Mouse (Mus musculus): ENCODE results near the gene Myom1. TPM values are rescaled to one million over a fixed set of nuclear protein-coding genes. Genes with fewer than 3 reads are reported as not detected.

Gene Myom1
- total RNA-seq, 1 experiment from 2014 or later: 1.8 TPM

DNA sequence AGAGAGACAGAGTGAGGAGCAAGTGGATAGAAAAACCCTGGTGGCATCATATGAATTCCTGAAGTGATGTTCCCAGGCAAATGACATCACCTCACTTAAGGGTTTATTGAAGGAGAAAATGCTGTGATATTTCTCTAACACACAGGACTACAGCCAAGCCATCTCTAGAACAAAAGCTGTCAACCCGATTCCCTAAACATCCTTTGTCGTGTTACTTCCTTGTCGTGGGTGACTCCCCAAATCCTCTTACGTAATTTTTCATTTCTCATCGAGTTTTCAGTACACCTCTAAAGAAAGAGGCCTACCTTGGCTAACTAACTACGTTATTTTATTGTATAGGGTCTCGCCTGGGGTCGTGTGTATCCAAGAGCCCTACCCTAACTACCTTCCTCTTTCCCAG lies 13.0 kb upstream of the Myom1 start:
- no peak for ATAC-seq (replicated peaks in 1 of 2; ENCODE audit: insufficient read depth in 1 of 2, low FRiP score in 2 of 2, low TSS enrichment in 1 of 2, low read depth in 1 of 2, poor library complexity in 2 of 2, severe bottlenecking in 2 of 2)

DNA sequence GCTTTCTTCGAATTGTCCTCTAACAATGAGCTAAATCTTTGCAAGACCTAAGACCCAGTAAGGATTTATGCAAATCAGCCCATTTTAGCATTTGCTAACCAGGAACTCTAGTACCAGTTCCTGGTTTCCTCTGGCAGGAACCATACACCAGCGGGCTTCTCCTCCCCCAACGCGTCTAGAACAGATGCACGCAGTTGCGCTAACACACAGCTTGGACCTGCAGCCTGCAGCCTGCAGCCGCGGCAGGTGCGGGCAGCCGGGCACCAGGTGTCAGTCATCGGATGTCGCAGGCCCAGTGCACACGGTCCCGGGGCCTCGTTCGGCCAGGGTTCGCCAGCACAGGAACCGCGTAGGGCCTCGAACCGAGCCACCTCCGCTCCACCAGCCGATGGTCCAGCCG lies 12.4 kb upstream of the Myom1 start:
- ATAC-seq (replicated peaks in 1 of 2; ENCODE audit: insufficient read depth in 1 of 2, low FRiP score in 2 of 2, low TSS enrichment in 1 of 2, low read depth in 1 of 2, poor library complexity in 2 of 2, severe bottlenecking in 2 of 2): peak; percentile 13 to 27

DNA sequence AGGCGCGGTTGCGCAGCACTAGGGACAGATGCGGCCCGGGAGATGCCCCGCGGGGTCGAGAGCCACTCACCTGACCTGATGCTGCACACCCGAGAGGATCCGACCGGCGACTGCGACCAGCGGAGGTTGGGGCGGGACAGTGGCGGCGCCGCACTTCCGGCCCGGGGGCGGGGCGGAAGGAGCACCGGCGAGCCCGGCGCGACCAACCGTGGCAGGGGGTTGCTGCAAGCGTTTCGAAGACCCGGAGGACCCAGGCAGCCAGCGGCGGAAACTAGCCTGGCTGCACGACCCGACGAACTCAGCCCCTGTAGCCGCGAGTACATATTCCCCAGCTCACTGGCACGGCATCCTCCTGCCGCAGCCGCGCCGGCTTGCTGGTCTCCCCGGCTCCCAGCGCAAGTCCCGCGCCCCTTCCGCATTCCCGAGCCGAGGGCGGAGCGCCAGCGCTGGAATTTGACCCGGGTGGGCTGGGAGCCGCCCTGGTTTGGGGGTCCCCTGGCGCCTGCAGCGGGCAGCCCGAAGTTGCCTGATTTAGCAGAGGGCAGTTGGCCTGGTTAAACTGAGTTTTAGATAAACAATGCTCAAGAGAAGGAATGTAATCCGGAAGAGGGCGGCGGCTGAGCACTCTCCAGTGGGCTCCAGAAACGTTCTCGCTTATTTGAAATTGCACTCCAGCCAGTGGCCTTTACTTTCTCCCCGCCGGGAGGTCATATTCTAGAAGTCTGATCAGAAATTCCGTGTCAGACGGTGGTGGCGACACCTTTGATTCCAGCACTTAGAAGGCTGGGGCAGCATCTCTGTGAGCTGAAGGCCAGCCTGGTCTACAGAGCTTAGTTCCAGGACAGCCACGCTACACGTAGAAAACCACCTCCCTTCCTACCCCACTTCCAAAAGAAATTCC lies 11.8 kb upstream of the Myom1 start:
- peak; percentile 18 to 55 for ATAC-seq (replicated peaks in 1 of 2; ENCODE audit: insufficient read depth in 1 of 2, low FRiP score in 2 of 2, low TSS enrichment in 1 of 2, low read depth in 1 of 2, poor library complexity in 2 of 2, severe bottlenecking in 2 of 2)

DNA sequence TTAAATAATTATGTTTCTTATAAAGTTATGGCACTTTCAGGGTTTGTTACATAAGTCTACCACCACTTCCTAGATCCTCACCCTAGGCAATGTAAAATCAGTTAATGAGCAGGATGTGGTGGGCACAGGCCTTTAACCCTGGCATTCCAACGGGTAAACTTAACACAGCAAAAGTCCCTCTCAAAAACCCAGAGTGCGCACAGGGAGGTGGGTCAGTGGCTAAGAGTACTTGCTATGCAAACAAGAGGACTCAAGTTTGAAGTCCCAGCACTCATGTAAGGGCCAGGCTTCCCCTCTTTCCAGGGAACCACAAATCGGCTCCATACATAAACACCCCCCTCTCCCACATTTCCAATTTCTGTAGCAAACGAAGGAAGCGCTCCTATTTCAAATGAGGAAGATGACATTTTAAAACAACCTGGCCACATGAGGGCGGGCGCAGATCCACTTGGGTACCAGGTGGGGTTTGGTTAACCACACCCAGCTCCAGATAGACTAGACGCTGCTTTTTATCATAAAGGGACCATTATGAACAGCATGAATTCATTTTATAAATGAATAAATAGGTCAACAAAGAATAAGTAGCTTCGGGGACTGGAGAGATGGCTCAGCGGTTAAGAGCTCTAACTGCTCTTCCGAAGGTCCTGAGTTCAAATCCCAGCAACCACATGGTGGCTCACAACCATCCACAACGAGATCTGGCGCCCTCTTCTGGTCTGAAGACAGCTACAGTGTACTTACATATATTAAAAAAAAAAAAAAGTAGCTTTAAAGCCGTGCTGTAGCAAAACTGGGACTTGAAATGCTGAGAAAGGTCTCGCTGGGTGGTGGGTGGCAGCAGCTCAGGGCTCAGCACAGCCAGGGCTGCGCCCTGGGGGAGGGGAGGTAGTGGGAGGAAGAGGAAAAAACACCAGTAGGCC lies 10.5 kb upstream of the Myom1 start:
- peak; percentile 18 to 19; a peak in 2 of 4 replicates for ATAC-seq (replicated peaks in 1 of 2; ENCODE audit: insufficient read depth in 1 of 2, low FRiP score in 2 of 2, low TSS enrichment in 1 of 2, low read depth in 1 of 2, poor library complexity in 2 of 2, severe bottlenecking in 2 of 2)

DNA sequence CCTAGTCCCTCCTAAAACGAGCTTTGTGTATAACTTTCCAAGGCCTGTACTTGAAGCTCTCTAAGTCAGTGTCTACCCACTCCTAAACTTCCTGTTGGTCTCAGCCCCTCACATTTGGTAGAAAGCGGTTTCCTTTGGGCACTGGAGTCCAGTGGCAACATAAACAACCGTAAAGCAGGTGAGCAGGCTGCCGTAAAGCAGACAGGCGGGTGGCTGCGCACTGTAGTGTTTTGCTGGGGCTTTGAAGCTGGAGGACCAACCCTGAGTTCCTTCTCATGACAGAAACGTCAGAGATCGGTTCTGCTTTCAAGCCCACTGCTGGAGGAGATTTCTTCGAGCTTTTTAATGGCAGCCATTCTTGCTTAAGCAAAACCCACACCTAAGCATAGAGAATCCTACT lies 9.8 kb upstream of the Myom1 start:
- ATAC-seq (replicated peaks in 1 of 2; ENCODE audit: insufficient read depth in 1 of 2, low FRiP score in 2 of 2, low TSS enrichment in 1 of 2, low read depth in 1 of 2, poor library complexity in 2 of 2, severe bottlenecking in 2 of 2): no peak

DNA sequence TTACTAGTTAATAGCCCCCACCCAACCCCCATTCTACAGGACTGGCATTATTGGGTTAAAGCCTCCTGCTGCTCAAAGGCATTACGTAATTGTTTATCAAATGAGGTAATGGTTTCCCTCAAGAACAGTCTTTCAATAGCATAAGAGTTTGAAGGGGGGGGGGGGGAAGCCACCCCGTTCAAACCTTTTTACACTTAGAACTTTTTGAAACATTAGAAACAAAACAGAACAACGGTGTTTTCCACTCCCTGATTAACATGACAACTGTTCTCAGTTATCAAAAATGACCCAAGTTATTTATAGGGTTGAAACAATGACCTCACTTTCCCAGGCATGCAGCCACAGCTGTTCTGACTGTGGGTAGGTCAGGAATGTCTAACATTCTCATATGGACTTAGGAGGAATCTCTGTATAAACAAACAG lies 9.0 kb upstream of the Myom1 start:
- ATAC-seq (replicated peaks in 1 of 2; ENCODE audit: insufficient read depth in 1 of 2, low FRiP score in 2 of 2, low TSS enrichment in 1 of 2, low read depth in 1 of 2, poor library complexity in 2 of 2, severe bottlenecking in 2 of 2): no peak

DNA sequence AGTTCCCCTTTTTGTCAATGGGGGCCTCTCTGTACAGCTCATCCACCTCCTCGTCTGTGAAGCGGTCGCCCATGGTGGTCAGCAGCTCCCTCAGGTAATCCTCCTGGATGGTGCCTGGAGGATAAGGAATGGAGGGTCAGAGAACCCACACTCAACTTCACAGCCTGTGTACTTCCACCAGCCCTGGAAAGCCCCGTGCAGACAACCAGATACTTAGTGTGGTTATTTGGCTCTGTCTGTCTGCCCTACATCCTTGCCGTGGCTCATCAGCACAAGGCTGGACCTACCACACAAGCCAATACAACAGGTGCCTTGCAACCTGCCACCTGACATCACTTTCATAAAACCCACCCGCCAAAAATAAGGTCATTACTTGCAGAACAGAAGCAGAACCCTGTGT lies 7.8 kb upstream of the Myom1 start:
- no peak for ATAC-seq (replicated peaks in 1 of 2; ENCODE audit: insufficient read depth in 1 of 2, low FRiP score in 2 of 2, low TSS enrichment in 1 of 2, low read depth in 1 of 2, poor library complexity in 2 of 2, severe bottlenecking in 2 of 2)

DNA sequence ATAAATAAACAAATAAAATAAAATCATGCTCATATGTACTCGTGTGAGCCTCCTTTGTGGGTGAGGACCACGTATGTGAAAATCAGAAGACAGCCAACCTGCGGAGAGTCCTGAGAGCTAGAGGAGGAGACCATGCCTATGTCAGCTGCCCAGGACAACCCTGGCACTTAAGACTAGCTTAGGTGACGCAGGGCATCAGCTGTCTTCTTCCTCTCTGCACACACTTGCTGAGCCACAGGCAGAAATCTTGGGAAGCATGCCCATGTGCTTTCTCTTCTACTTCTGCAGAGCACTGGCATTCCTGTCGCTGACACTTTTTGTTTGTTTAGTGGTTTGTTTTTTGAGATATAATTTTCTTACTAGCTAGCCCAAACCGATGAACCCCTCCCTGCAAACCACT lies 6.9 kb upstream of the Myom1 start:
- ATAC-seq (replicated peaks in 1 of 2; ENCODE audit: insufficient read depth in 1 of 2, low FRiP score in 2 of 2, low TSS enrichment in 1 of 2, low read depth in 1 of 2, poor library complexity in 2 of 2, severe bottlenecking in 2 of 2): no peak

DNA sequence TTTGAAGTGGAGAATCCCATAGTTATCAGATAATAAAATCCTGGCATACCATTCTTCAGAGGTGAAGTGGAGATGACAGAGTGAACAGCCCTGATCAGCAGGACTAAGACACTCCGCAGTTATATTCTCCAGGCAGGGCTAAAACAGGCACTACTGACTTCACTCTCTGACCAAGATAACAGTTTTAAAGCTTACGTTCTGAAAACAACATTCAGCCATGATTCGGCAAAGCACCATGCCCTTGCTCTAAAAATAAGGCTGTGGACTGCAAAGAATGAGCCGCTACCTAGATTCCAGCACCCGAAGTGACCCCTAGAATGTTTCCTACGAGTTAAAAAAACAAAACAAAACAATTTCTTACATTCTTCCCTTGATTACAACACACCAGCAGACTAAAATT lies 4.6 kb upstream of the Myom1 start:
- ATAC-seq (replicated peaks in 1 of 2; ENCODE audit: insufficient read depth in 1 of 2, low FRiP score in 2 of 2, low TSS enrichment in 1 of 2, low read depth in 1 of 2, poor library complexity in 2 of 2, severe bottlenecking in 2 of 2): no peak

DNA sequence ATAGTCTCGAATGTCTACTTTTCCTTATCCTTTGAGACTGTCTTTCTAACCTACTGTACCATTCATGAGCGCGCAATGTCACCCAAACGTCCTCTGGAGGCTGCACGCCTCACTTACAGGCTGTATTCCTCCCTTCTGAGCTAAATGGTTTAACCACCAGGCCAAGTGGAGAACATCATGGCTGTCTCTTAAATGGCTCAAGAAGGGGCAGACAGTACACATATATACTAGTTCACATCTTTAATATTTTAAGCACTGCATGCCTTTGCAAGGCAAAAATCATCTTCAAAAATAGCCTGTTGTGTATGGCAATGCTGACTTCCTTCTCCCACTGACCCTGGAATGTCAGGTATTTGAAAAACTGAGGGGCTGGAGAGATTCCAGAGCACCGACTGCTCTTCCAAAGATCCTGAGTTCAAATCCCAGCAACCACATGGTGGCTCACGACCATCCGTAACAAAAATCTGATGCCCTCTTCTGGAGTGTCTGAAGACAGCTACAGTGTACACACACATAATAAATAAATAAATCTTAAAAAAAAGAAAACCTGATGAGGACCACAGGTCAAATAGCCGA lies 3.9 kb upstream of the Myom1 start:
- no peak for ATAC-seq (replicated peaks in 1 of 2; ENCODE audit: insufficient read depth in 1 of 2, low FRiP score in 2 of 2, low TSS enrichment in 1 of 2, low read depth in 1 of 2, poor library complexity in 2 of 2, severe bottlenecking in 2 of 2)

DNA sequence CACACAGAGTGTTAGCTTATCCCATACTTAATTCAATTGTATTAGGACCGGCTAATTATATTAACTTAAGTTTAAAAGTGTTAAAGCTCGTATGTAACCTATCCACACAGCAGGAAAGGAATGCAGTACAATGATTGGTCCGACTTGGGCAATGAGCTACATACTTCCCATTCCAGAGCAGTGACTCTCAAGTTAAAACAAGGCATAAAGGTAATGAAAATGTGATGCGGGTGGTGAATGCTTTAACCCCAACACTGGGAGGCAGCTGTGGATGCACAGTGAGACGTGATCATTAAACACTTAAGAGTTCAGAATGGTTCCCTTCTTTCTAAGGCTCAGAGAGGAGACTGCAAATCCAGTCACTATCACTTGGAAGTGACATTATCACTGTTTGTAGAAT lies 3.2 kb upstream of the Myom1 start:
- ATAC-seq (replicated peaks in 1 of 2; ENCODE audit: insufficient read depth in 1 of 2, low FRiP score in 2 of 2, low TSS enrichment in 1 of 2, low read depth in 1 of 2, poor library complexity in 2 of 2, severe bottlenecking in 2 of 2): no peak

DNA sequence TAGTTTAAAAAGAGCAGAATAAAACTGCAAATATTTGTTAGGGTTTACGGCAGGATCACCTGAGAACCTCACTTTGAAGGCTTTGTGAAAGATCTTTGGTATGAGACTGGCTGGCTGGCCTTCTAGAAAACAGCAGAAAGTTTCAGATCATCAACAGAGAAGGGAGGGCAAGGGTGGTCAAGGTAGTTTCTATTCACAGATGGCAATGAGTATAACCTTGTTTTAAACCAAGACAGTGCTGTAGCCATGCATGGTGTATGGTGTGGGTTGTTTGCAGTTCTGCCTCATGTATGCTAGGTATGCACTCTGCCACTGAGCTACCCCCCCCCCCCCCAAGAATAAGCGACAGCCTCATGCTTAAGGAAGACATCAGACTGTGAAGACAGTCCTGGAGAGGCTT lies 2.2 kb upstream of the Myom1 start:
- ATAC-seq (replicated peaks in 1 of 2; ENCODE audit: insufficient read depth in 1 of 2, low FRiP score in 2 of 2, low TSS enrichment in 1 of 2, low read depth in 1 of 2, poor library complexity in 2 of 2, severe bottlenecking in 2 of 2): no peak

DNA sequence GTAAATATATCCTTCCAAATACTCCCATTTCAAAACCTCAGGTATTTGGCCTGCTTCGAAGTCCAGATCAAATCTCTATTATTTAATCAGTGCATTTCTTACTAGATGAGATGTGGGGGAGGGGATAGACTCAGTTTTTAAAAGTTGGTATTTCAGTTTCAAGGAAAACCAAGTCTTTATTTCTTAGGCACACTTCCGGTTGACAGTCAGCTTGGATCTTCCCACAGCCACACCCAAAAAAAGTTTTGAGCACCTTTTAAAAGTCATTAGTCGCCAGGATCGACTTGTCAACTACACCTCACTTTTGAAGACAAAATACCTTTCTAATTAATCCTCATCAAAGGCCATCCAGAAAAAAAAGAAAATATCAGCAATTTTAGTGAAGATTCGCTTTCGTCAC lies 1.4 kb upstream of the Myom1 start:
- ATAC-seq (replicated peaks in 1 of 2; ENCODE audit: insufficient read depth in 1 of 2, low FRiP score in 2 of 2, low TSS enrichment in 1 of 2, low read depth in 1 of 2, poor library complexity in 2 of 2, severe bottlenecking in 2 of 2): no peak

DNA sequence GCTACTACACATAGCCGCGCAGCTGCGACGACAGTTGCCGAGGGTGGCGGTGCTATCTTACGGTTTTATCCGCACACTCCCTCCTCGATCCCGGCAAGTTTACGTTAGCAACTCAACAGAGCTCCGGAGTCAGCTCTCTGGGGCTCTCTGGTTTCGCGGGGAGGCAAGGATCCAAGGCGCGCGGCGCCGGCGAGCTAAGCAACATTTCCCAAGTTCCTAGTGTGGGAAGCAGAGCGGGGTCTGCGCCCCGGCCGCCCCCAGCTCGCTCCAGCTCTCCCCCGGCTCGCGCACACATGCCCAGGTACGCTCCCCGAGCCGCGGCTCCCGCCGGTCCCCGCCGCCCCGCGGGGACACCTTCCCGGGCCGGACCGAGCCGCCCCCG lies 743 bp upstream of the Myom1 start:
- 0 out of 4 replicates have a peak, but pooled peaks of 1 of the 2 experiments have one; percentile 5 for ATAC-seq (replicated peaks in 1 of 2; ENCODE audit: insufficient read depth in 1 of 2, low FRiP score in 2 of 2, low TSS enrichment in 1 of 2, low read depth in 1 of 2, poor library complexity in 2 of 2, severe bottlenecking in 2 of 2)

DNA sequence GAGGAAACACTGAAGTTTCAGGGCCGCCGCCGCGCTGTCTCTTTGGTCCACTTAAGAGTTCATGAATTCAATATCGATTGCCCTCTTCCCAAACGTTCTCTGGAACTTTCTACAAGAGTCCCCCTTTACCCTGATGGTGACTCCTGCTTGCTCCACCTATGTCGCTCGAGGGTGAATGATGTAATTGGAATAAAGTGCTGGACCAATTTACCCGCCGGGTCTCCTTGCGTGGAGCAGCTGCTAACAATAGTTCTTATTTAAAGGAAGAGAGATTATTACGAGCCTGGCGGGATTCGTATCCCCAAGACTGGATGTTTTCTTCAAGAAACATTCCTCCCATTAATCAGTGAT lies 286 bp downstream of the Myom1 start, which contains the start of gene Myl12a:
Myl12a (minus strand) TSS at position 135 of the 351 bp plus-strand sequence.
- ATAC-seq (replicated peaks in 1 of 2; ENCODE audit: insufficient read depth in 1 of 2, low FRiP score in 2 of 2, low TSS enrichment in 1 of 2, low read depth in 1 of 2, poor library complexity in 2 of 2, severe bottlenecking in 2 of 2): peak in 1 of 2 experiments; percentile 11; a peak in 2 of 4 replicates

DNA sequence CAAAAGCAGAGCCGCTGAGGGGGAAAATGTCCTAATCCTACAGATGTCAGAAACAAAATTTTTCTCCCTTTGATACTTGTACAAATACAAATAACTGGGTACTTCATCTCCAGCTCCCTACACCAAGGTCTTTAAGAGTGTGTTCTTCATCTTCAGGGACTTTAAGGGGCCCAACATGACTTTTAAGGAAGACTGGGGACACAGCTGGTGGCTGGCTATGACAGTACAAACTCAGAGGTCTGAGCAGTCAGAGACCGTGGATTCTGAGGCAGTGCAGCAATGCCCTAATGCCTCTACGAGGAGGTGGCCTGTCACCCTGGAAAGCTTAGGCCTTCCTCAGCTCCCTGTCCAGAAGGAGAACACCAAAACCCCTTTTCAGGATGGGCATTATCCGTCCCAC lies 679 bp downstream of the Myom1 start:
- no peak for ATAC-seq (replicated peaks in 1 of 2; ENCODE audit: insufficient read depth in 1 of 2, low FRiP score in 2 of 2, low TSS enrichment in 1 of 2, low read depth in 1 of 2, poor library complexity in 2 of 2, severe bottlenecking in 2 of 2)

DNA sequence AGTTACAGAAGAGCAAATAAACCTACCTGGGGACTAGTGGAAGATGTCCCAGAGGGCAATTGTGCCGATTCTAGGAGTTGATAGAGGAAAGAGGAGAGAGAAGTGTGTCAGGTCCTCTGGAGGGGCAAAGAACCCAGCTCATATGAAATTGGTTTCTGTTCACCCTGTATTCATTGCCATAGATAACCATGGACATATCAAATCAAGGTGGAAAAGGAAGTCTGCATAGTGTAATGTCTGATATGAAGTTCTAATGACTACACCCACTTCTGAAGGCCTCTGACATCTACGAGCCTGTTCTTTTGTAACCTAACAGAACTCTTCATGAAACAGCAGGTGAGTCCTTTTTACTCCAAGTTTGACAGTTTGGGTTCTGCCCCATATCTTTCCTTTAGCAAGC lies 1.3 kb downstream of the Myom1 start:
- no peak for ATAC-seq (replicated peaks in 1 of 2; ENCODE audit: insufficient read depth in 1 of 2, low FRiP score in 2 of 2, low TSS enrichment in 1 of 2, low read depth in 1 of 2, poor library complexity in 2 of 2, severe bottlenecking in 2 of 2)
